Mouse (Mus musculus) MEL (cell line): ENCODE results near the gene Trdn. TPM values are rescaled to one million over a fixed set of nuclear protein-coding genes. Genes with fewer than 3 reads are reported as not detected.

Experiments
- DNase-seq: peaks from one replicate; pipeline ENCODE4 v3.0.0; 2011; ENCODE audit warnings: low read depth, low spot score
- H3K27ac ChIP-seq: 2 replicates; pipeline ENCODE4 v1.5.1; 2012; ENCODE audit warnings: low read depth, mild to moderate bottlenecking, control low read depth, low read length, moderate library complexity; ENCODE audit not compliant: control insufficient read depth
- H3K27me3 ChIP-seq, 2 experiments: fragments of 150-350 bp in 1 of 2; sonication (generic) in 1 of 2; 2 replicates each; pipeline ENCODE4 v1.6.1; 2012; ENCODE audit warnings: low read length in 2 of 2, mild to moderate bottlenecking in 2 of 2, improper control_type of control experiment in 1 of 2, moderate library complexity in 1 of 2; ENCODE audit not compliant: insufficient read depth in 2 of 2, control insufficient read depth in 1 of 2
- H3K36me3 ChIP-seq, 2 experiments: 2 replicates each; pipeline ENCODE4 v1.6.1; 2012 to 2014; ENCODE audit warnings: low read length in 2 of 2, improper control_type of control experiment in 1 of 2, inconsistent platforms in 1 of 2, mild to moderate bottlenecking in 1 of 2; ENCODE audit not compliant: insufficient read depth in 2 of 2, control insufficient read depth in 1 of 2
- H3K4me1 ChIP-seq, 2 experiments: fragments of 150-350 bp in 1 of 2; sonication (generic) in 1 of 2; 2 replicates each; pipeline ENCODE4 v1.6.1; 2012; ENCODE audit warnings: low read length in 2 of 2, improper control_type of control experiment in 1 of 2, mild to moderate bottlenecking in 1 of 2; ENCODE audit not compliant: insufficient read depth in 2 of 2, control insufficient read depth in 1 of 2
- H3K4me3 ChIP-seq, 2 experiments: fragments of 150-350 bp in 1 of 2; sonication (generic) in 1 of 2; 2 replicates each; pipeline ENCODE4 v1.5.1; 2012; ENCODE audit warnings: low read depth in 2 of 2, low read length in 2 of 2, mild to moderate bottlenecking in 2 of 2, moderate library complexity in 2 of 2, control low read depth in 1 of 2, improper control_type of control experiment in 1 of 2; ENCODE audit not compliant: control insufficient read depth in 1 of 2, insufficient read depth in 1 of 2
- H3K79me2 ChIP-seq: 2 replicates; pipeline ENCODE4 v1.6.1; 2012; ENCODE audit warnings: mild to moderate bottlenecking, low read length, moderate library complexity; ENCODE audit not compliant: control insufficient read depth, poor library complexity, insufficient read depth
- H3K9ac ChIP-seq: 2 replicates; pipeline ENCODE4 v1.6.1; 2012; ENCODE audit warnings: low read depth, mild to moderate bottlenecking, control low read depth, low read length, moderate library complexity; ENCODE audit not compliant: control insufficient read depth, poor library complexity, severe bottlenecking
- H3K9me3 ChIP-seq: fragments of 150-350 bp; sonication (generic); replicated peaks from 2 replicates; pipeline ENCODE4 v1.6.1; 2012; ENCODE audit warnings: mild to moderate bottlenecking, low read length, improper control_type of control experiment, moderate library complexity; ENCODE audit not compliant: insufficient read depth
- BHLHE40 ChIP-seq: IDR thresholded peaks from 2 replicates; pipeline ENCODE4 v1.6.1; 2012; ENCODE audit warnings: low read depth, mild to moderate bottlenecking, inconsistent platforms, low read length, improper control_type of control experiment, borderline replicate concordance
- CHD2 ChIP-seq: IDR thresholded peaks from 2 replicates; pipeline ENCODE4 v1.6.1; 2011; ENCODE audit warnings: low read length, improper control_type of control experiment
- CTCF ChIP-seq, 3 experiments: IDR thresholded peaks in 2 of 3; conservative IDR thresholded peaks in 1 of 3; 2 replicates each; pipeline ENCODE4 v1.5.1; 2011 to 2012; ENCODE audit warnings: low read length in 3 of 3, low read depth in 2 of 3, mild to moderate bottlenecking in 2 of 3, improper control_type of control experiment in 1 of 3, inconsistent platforms in 1 of 3, mixed read lengths in 1 of 3, moderate library complexity in 1 of 3; ENCODE audit not compliant: control insufficient read depth in 1 of 3, insufficient read depth in 1 of 3, poor library complexity in 1 of 3, severe bottlenecking in 1 of 3
- E2F4 ChIP-seq: IDR thresholded peaks from 2 replicates; pipeline ENCODE4 v1.6.1; 2011; ENCODE audit warnings: low read depth, low read length, improper control_type of control experiment, borderline replicate concordance
- ETS1 ChIP-seq: IDR thresholded peaks from 2 replicates; pipeline ENCODE4 v1.6.1; 2012; ENCODE audit warnings: low read depth, mild to moderate bottlenecking, inconsistent platforms, low read length, improper control_type of control experiment, moderate library complexity
- GATA1 ChIP-seq: IDR thresholded peaks from 2 replicates; pipeline ENCODE4 v1.6.1; 2011; ENCODE audit warnings: low read depth, low read length, improper control_type of control experiment
- JUND ChIP-seq: IDR thresholded peaks from 2 replicates; pipeline ENCODE4 v1.6.1; 2011; ENCODE audit warnings: low read depth, mild to moderate bottlenecking, improper control_type of control experiment, low read length
- MAZ ChIP-seq: IDR thresholded peaks from 2 replicates; pipeline ENCODE4 v1.6.1; 2012; ENCODE audit warnings: low read depth, mild to moderate bottlenecking, inconsistent platforms, low read length, improper control_type of control experiment
- MXI1 ChIP-seq: IDR thresholded peaks from 2 replicates; pipeline ENCODE4 v1.6.1; 2011; ENCODE audit warnings: mild to moderate bottlenecking, low read depth, low read length, improper control_type of control experiment
- MYC ChIP-seq: IDR thresholded peaks from 2 replicates; pipeline ENCODE4 v1.6.1; 2011; ENCODE audit warnings: low read depth, mild to moderate bottlenecking, low read length, improper control_type of control experiment, moderate library complexity
- NRF1 ChIP-seq: IDR thresholded peaks from 2 replicates; pipeline ENCODE4 v1.6.1; 2014; ENCODE audit warnings: low read depth, mild to moderate bottlenecking, inconsistent platforms, low read length, improper control_type of control experiment, moderate library complexity; ENCODE audit not compliant: poor library complexity, insufficient read depth, severe bottlenecking
- RCOR1 ChIP-seq: IDR thresholded peaks from 2 replicates; pipeline ENCODE4 v1.6.1; 2012; ENCODE audit warnings: low read depth, mild to moderate bottlenecking, inconsistent platforms, low read length, improper control_type of control experiment
- SIN3A ChIP-seq: IDR thresholded peaks from 2 replicates; pipeline ENCODE4 v1.6.1; 2012; ENCODE audit warnings: low read length, improper control_type of control experiment, inconsistent platforms
- SMC3 ChIP-seq: IDR thresholded peaks from 2 replicates; pipeline ENCODE4 v1.6.1; 2011; ENCODE audit warnings: low read depth, low read length, improper control_type of control experiment
- TBP ChIP-seq: IDR thresholded peaks from 2 replicates; pipeline ENCODE4 v1.8.0; 2011; ENCODE audit warnings: low read depth, low read length, improper control_type of control experiment
- UBTF ChIP-seq: IDR thresholded peaks from 2 replicates; pipeline ENCODE4 v1.6.1; 2012; ENCODE audit warnings: low read depth, mild to moderate bottlenecking, inconsistent platforms, low read length, improper control_type of control experiment, moderate library complexity, borderline replicate concordance; ENCODE audit not compliant: insufficient read depth
- polyA plus RNA-seq, 2 experiments: library from polyadenylated mRNA; stranded (reverse) in 1 of 2; unstranded in 1 of 2; fragments of >175 nt in 1 of 2; fragments of >200 nt in 1 of 2; gene quantifications; 2 replicates each; pipeline versions ENCODE4 v1.2.1 to v1.2.4; 2012; ENCODE audit warnings: low replicate concordance in 2 of 2, low read depth in 1 of 2; ENCODE audit not compliant: insufficient read length in 2 of 2, insufficient read depth in 1 of 2, missing spikeins in 1 of 2
- total RNA-seq: library from RNA; depleted of rRNA; stranded (reverse); fragments of 300-350 nt; gene quantifications from 2 replicates; pipeline ENCODE4 v1.2.3, GENCODE M21; 2012

The Trdn gene
- total and polyA plus RNA-seq, 3 experiments: not detected

- Histone ChIP-seq H3K9ac (no peak overlapping the region), H3K9me3 (no peaks in the 10 kb centered on the region), H3K4me1 (no peaks in the 10 kb centered on the region)
- no peak for TF ChIP-seq SIN3A
- TF ChIP-seq TBP: no peak
- no peak for TF ChIP-seq MAZ
- no peak for TF ChIP-seq SMC3
- no peak for TF ChIP-seq MXI1
- TF ChIP-seq CHD2: no peak
- no peak for TF ChIP-seq UBTF
- TF ChIP-seq GATA1: no peak
- no peak for TF ChIP-seq CTCF (IDR thresholded peaks at IDR 0.05 in 2 of 3, conservative IDR thresholded peaks at IDR 0.05 in 1 of 3; ENCODE audit: control insufficient read depth in 1 of 3, insufficient read depth in 1 of 3, low read depth in 2 of 3, low read length in 3 of 3, poor library complexity in 1 of 3, severe bottlenecking in 1 of 3)
- TF ChIP-seq E2F4: no peak
- no peak for TF ChIP-seq RCOR1
- TF ChIP-seq, all 39 proteins: peak for 0
- H3K27ac ChIP-seq: no peak overlapping the region
- DNase-seq: no peak
- H3K27me3 ChIP-seq: no peaks in the 10 kb centered on the region
- H3K4me3 ChIP-seq: no peak overlapping the region
- no peaks in the 10 kb centered on the region for H3K79me2 ChIP-seq
- H3K36me3 ChIP-seq: no peaks in the 10 kb centered on the region
These were observed 64.6 kb downstream of the Trdn start for GRCm38 (mm10) chr10:33144911-33145310.

- DNase-seq: no peak
- no peak overlapping the region for H3K27ac ChIP-seq
- H3K4me1 ChIP-seq: no peaks in the 10 kb centered on the region
- TF ChIP-seq NRF1: no peak
- TF ChIP-seq MYC: no peak
- no peaks in the 10 kb centered on the region for H3K36me3 ChIP-seq
- H3K9ac ChIP-seq: no peak overlapping the region
- H3K79me2 ChIP-seq: no peaks in the 10 kb centered on the region
- H3K27me3 ChIP-seq: no peaks in the 10 kb centered on the region
- H3K9me3 ChIP-seq: no peaks in the 10 kb centered on the region
- no peak overlapping the region for H3K4me3 ChIP-seq
These were observed 99.6 kb downstream of the Trdn start for GRCm38 (mm10) chr10:33179731-33180631.

- H3K9me3 ChIP-seq: no peaks in the 10 kb centered on the region
- H3K36me3 ChIP-seq: no peaks in the 10 kb centered on the region
- no peaks in the 10 kb centered on the region for H3K27me3 ChIP-seq
- H3K27ac ChIP-seq: no peak overlapping the region
- no peak for DNase-seq
- H3K4me1 ChIP-seq: no peaks in the 10 kb centered on the region
- no peak overlapping the region for H3K9ac ChIP-seq
- no peak overlapping the region for H3K4me3 ChIP-seq
- no peaks in the 10 kb centered on the region for H3K79me2 ChIP-seq
- TF ChIP-seq SMC3 (no peak), MYC (no peak), NRF1 (no peak), JUND (no peak), ETS1 (no peak), SIN3A (no peak), GATA1 (no peak), BHLHE40 (no peak)
These were observed 108.7 kb downstream of the Trdn start for GRCm38 (mm10) chr10:33189031-33189430.
